Mouse (Mus musculus) yolk sac, embryonic 10.5 days (tissue): Measurements from ENCODE around the gene Hmgcs1.

Source experiments
- DNase-seq: peaks from one replicate; pipeline ENCODE4 v3.0.0-alpha.2; 2017; ENCODE audit warnings: low spot score

The Hmgcs1 gene

DNA sequence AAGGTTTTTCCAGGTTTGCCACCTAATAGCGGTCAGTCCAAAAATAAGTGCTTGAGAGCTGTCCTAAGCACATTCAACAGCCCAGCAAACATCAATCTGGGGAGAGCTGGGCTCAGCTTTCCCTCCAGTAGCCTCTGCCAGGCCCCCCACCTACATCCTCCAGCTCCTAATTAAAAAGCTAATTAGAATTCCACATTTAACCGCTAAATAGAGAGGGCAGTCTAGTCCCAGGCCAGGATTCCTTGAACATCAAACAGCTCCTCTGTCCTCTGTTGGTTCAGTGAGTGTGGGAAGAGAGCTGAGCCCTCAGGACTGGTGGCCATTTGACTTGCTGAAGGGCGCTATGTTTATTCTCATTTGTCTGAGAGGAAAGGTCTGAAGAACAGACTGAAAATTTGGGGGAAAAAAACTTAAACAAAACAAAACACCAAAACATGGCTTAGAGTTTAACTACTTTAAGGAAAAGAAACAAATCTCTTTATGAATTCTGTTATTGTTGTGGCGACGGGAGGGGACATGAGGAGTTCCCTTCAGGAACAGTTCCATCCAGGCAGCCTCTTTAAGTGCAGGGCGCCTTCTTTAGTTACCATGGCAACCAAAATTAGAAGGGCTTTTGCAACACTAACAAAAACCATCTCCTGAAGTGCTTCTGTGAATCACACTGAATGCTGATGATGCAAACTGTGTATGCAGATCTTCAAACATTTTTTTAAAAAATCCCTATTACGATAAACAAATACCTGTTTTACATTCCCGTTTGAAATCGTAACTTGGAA lies 63.9 kb downstream of the Hmgcs1 start:
- no peak for DNase-seq

DNA sequence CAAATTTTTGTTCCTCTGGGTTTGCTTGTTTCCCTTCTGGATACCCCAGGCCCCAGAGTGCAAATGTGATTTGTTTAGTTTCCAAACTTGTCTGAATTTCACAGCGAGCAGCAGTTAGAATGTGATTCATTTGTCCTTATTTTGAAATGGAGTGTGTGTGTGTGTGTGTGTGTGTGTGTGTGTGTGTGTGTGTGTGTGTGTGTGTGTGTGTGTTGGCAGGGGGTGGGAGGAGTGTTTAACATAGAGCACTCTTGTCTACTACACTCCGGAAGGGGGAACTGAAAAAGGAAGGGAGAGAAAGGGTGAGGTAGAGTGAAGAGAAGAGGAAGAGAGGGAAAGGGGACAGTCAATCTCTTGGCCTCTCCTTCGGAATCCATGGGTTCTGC lies 64.4 kb downstream of the Hmgcs1 start:
- DNase-seq = no peak

DNA sequence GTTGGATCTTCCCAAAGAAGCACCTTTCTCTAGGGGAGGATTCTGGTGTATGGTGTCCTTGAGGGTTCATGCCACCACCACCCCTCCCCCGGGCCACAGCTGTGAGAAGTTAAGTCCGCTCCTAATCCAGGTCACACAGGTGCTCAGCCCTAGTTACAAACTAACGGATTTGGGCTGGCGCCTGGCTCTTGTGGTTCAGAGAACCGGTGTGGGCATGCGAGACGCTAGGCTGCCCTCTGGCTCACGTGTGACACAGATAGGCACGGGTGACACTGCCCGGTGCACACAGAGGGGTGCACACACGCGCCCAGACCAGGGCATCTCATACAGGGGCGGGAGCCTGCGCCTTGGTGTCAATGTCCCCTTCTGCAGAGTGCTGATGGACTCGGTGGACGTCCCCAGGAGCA lies 65.0 kb downstream of the Hmgcs1 start:
- DNase-seq = peak; percentile 6

DNA sequence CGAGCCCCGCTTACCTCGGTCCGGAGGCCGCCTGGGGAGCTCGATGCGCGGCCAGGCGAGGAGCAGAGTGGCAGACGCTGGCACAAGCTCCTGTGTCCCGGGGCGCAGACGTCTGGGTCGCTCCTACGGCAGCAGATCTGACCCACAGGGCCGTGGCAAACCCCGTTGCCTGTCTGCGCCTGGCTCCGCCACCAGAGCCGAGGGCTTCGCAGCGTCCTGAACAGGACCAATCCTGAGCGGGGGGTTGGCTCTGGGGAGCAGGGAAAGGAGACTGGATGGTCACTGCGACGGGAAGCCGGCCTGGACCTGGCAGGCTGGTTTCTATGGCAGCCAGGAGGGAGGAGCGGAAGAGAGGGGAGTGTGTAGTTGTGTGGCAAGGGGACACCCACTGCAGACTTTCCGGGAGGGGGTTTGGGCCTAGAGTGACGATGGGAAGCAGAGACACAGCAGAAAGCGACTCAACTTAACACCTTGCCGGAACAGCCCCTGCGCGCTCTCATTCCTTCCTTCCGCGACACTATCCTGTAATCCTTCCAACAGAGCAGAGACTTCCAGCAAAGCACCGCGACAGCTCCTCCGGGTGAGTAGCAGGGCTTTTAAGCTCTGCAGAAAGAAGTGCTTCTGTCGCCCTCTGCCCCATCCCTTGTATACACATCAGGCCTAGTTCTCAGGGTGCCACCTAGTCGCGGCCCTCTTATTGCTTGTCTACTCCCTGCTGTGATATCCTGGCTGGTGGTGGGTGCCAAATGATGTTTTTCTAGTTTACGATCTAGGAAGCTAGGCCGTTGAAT lies 65.7 kb downstream of the Hmgcs1 start, which contains the start of gene Nim1k:
Nim1k (minus strand) TSS at position 202 of the 791 bp plus-strand sequence.
- peak; percentile 79 for DNase-seq

DNA sequence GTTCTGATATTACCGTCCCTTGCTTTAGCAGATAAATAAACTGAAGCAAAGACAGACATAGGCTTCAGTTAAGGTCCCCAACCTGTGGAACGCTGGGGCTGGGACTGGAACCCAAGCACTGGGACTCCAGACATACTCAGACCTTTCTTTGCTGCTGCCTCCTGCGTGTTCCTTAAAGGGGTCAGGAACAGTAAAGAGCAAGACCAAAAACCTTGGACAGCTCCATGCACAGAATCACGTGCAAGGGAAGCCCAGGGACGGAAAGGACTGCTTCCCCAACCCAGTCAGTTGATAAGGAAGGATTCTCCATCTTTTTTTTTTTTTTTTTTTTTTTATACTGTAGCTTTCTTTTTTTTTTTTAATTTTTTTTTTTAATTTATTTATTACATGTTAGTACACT lies 66.7 kb downstream of the Hmgcs1 start:
- DNase-seq = peak; percentile 32
